Mouse (Mus musculus): ENCODE measurements at regions not wholly inside any gene's neighbourhood (a gene's known extent, or its start where the extent isn't known, plus 50 kb on each side); places are given as distances from the start of the nearest gene placed in this dataset.

GRCm38 (mm10) chr19:28778386-28778785 lies 56.5 kb upstream of the Slc1a1 start:
- TF ChIP-seq CTCF (IDR thresholded peaks at IDR 0.05) (no peak), EP300 (IDR thresholded peaks at IDR 0.05) (no peak)

All from lung, postnatal 0 days (tissue).